Mouse (Mus musculus) G1E-ER4 (cell line): Measurements from ENCODE around the gene Akap12. TPM values are rescaled to one million over a fixed set of nuclear protein-coding genes. Genes with fewer than 3 reads are reported as not detected.

Experiments used
- GATA1 ChIP-seq: IDR thresholded peaks from one replicate; pipeline ENCODE4 v1.8.0; 2012; ENCODE audit warnings: low read length, inconsistent platforms
- polyA plus RNA-seq: library from polyadenylated mRNA; stranded (reverse); fragments of >175 nt; gene quantifications from 2 replicates; pipeline ENCODE4 v1.2.3, GENCODE M21; 2012

Gene Akap12
- polyA plus RNA-seq, 1 experiment: not detected

DNA sequence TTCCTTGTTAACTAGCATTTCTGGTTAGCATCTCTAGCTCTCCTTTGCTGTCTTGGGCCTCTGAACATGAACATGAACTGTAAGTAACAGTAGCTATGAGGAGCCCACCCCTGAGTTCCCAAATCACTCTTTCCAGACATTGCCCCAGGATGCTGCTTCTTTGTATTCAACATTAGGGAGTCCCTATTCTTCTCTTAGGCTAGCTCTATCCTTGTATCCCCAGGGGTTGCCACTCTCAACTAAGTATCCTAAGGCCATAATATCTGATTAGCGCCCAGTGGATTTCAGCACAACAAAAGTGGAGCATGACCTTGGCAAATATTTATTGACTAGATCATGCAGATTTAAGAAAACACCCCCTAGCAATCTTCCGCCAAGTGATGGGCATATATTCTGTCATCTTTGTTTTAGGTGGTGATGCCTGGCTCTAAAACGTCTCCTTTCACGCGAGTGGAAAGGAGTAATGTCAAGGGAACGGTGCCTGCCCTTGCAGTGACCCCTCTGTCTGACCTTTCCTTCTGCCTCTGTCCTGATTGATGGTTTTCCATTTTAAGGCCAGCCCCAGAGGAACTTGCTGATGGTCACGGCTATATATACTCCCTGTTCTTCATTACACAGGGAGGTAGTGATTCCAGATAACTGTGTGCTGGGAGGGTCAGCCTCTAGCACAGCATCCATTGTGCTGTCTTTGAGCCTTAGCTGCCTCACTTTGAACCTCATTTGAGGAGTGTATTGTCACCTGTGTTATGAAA is 66.2 kb downstream of the Akap12 start:
- no peak for TF ChIP-seq GATA1

GRCm38 (mm10) chr10:4333319-4333718 is 67.1 kb downstream of the Akap12 start:
- no peak for TF ChIP-seq GATA1

GRCm38 (mm10) chr10:4334039-4334683 is 68.0 kb downstream of the Akap12 start:
- no peak for TF ChIP-seq GATA1

GRCm38 (mm10) chr10:4338863-4339461 is 72.8 kb downstream of the Akap12 start:
- no peak for TF ChIP-seq GATA1

DNA sequence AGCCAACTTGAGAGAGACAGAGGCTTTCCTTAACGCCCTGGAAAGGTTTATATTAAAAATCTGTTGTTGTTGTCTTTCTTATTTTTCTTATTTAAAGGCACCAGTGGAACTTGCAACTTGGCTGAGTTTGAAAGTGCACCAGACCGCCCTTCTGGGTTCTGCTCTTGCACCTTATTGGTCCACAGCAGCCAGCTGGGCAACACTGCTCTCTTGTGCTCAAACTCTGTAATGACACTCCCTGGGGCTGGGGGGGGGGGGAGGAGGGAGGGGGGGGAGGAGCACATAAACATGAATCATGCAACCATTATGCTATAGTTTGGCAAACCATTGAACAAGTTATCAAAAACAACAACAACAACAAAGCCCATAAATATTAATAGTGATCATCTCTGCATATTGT is 75.2 kb downstream of the Akap12 start:
- TF ChIP-seq GATA1: no peak

DNA sequence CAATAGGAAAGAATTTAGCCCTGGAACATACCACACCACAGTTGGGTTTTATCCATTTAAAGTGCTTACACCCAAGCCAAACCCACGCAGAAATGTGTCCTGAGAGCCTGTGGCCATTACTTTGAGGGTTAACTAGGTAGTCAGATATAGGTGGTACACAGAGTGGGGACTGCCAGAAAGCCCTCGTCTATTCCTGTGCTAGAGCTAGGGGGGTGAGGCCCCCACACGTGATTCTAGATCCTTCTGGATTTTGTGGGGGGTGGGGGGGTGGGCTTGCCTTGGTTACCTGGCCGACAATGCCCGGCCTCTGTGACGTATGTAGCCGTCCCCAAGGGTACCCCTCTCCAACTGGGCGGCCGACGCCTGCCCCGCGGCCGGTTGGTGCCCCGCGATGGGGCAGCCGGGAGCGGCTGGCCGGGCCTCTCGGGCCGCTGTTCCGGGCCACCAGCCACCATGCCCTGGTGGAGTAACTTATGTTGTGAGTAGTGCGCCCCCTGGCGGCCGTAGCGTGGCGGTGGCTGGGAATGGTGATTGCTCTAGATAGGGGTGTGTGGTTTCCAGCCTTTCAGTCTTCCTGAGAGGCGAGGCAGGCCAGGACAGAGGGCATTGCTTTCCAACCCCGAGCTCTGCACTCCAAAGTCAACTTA is 80.4 kb downstream of the Akap12 start:
- no peak for TF ChIP-seq GATA1

- TF ChIP-seq GATA1: no peak
These were observed 80.9 kb downstream of the Akap12 start for GRCm38 (mm10) chr10:4347136-4347492.

DNA sequence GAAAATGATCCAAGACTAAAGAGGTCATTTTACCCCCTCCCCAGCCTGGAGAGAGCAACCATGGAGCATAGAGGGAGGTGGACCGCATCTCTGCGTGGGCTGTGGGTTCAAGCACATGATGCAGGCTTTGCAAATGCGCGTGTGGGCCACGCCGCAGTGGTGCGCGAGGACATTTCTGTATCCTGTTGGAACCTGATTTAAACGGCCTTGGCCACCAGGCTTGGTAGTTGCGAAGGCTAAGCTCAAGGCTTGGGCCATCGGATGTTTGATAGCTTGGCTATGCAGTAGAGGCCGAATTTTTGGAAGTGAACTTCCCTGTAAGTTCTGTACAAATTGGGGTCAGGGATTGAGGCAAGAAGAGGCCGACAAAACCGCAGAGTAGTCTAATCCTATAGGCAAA is 81.4 kb downstream of the Akap12 start:
- no peak for TF ChIP-seq GATA1

DNA sequence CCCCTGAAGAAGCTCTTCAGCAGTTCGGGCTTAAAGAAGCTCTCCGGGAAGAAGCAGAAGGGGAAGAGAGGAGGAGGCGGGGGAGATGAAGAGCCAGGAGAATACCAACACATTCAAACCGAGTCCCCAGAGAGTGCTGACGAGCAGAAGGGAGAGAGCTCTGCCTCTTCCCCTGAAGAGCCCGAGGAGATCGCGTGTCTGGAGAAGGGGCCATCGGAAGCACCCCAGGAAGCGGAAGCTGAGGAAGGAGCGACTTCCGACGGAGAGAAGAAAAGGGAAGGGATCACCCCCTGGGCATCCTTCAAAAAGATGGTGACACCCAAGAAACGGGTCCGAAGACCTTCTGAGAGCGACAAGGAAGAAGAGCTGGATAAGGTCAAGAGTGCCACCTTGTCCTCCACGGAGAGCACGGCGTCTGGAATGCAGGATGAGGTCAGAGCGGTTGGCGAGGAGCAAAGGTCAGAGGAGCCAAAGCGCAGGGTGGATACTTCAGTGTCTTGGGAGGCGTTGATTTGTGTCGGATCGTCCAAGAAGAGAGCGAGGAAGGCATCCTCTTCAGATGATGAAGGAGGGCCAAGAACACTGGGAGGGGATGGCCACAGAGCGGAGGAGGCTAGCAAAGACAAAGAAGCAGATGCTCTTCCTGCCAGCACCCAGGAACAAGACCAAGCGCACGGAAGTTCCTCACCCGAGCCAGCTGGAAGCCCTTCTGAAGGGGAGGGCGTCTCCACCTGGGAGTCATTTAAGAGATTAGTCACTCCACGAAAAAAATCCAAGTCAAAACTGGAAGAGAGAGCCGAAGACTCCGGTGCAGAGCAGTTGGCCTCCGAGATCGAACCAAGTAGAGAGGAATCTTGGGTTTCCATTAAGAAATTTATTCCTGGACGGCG is 88.4 kb downstream of the Akap12 start:
- TF ChIP-seq GATA1: no peak

DNA sequence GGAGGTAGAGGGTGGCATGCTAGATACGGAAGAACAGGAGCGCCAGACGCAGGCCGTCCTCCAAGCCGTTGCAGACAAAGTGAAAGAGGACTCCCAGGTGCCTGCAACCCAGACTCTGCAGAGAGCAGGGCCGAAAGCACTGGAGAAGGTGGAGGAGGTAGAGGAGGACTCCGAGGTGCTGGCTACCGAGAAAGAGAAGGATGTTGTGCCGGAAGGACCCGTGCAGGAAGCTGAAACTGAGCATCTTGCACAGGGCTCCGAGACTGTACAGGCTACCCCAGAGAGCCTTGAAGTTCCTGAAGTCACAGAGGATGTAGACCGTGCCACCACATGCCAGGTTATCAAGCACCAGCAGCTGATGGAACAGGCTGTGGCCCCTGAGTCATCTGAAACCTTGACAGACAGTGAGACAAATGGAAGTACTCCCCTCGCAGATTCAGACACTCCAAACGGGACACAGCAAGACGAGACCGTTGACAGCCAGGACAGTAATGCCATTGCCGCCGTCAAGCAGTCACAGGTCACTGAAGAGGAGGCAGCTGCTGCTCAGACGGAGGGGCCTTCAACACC is 89.8 kb downstream of the Akap12 start:
- TF ChIP-seq GATA1: no peak

DNA sequence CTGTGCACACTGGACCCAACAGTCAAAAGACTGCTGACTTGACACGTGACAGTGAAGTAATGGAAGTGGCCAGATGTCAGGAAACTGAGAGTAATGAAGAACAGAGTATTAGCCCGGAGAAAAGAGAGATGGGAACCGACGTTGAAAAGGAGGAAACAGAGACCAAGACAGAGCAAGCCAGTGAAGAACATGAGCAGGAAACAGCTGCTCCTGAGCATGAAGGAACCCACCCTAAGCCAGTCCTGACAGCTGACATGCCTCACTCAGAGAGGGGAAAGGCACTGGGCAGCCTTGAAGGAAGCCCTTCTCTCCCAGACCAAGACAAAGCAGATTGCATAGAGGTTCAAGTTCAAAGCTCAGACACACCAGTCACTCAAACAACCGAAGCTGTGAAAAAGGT is 90.5 kb downstream of the Akap12 start:
- no peak for TF ChIP-seq GATA1

GRCm38 (mm10) chr10:4357435-4357834 is 91.3 kb downstream of the Akap12 start:
- TF ChIP-seq GATA1: no peak

DNA sequence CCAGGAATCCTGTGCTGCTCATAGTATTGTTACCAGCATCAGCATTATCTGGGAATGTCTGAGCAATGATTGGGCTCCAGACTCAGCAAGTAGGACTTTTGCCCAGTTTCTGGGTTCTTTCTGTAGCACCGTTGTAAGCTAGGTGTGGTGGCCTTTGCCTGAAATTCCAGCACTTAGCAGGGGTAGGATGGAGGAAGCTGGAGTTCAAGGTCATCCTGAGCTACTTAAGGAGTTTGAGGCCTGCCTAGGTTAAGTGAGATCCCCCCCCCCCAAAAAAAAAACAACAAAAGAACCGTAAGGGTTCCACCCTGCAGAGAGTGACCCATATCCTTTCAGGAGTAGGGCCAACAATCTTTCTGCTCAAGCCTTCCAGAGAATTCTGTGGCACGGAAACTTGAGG is 98.4 kb downstream of the Akap12 start:
- no peak for TF ChIP-seq GATA1

GRCm38 (mm10) chr10:4370105-4370504 is 103.9 kb downstream of the Akap12 start:
- TF ChIP-seq GATA1: no peak

DNA sequence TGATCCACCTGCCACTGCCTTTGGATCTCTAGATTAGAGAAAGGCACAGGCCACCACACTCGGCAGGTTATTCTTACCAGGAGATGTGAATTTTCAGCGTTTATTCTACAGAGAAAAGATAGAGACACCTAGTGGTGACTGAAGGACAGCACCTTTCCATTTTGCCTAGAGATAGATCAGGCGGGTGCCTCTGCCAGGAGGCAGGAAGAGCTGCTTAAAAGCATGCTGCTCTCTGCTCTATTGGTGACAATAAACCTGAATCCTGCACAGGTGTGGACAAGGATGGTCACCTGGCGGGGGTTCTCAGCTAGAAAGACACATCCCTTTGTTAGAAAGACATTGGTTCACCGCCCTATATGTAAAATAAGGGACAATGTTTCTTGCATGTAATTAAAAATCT is 105.8 kb downstream of the Akap12 start:
- TF ChIP-seq GATA1: no peak

DNA sequence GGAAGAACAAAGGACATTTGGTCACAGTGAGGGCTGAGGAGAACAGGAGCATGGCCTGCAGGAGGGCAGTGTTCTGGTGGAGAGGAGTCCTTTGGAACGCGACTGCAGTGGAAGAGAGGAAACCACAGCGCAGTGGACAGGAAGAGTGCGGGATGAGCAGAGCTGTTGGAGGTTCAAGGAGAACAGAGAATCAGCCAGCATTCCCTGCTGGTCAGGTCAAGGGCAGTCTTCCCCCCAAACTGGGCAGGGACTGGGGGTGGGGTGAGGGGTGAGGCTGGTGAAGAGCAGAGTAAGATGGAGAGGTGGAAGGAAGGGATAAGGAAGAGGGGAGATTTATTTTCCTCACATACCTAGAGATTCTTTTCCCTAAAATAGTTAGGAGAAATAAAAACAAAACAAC is 107.4 kb downstream of the Akap12 start:
- TF ChIP-seq GATA1: no peak
